Mouse (Mus musculus): ENCODE results near the gene Ctnna3. TPM values are rescaled to one million over a fixed set of nuclear protein-coding genes. Genes with fewer than 3 reads are reported as not detected.
A peak's percentile ranks its signal among the peaks of the same experiment; 100 is the strongest.
"Not testable (repeated sequence)": the region's sequence is repeated elsewhere in the genome, so short reads cannot be mapped to it uniquely, and the experiment has no call there.

Ctnna3 gene
- total and polyA plus RNA-seq, 2 experiments from 2014 or later = 1.0 to 2.1 TPM

DNA sequence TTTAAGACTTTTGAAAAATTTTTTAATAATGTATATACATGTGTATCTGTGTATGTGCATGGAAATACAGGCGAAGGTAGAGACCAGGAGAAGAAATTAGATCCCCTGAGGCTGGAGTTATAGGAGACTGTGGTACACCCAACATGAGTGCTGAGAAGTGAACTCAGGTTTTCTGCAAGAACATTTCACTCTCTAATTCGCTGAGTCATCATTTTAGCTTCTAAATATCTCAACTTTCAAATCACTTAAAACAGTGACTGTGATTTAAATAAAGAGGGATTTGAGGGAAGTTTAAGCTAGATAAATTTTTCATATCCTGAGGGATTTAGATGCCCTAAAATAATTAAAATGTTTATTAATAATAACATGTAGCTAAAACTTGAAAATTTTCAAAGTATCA, 1241.6 kb downstream of the Ctnna3 start:
- ATAC-seq = no peak
- Histone ChIP-seq H3K4me3 (ENCODE audit: low read length) (no peak overlapping the region), H3K9me3 (ENCODE audit: low read length) (no peaks in the 10 kb centered on the region), H3K27me3 (ENCODE audit: insufficient read depth, low read length) (no peaks in the 10 kb centered on the region), H3K4me1 (ENCODE audit: insufficient read depth, low read length) (no peaks in the 10 kb centered on the region), H3K9ac (replicated peaks; ENCODE audit: low read length) (no peak overlapping the region), H3K27ac (no peak overlapping the region), H3K4me2 (ENCODE audit: low read depth, low read length) (no peak overlapping the region), H3K36me3 (ENCODE audit: insufficient read depth, low read length) (no peaks in the 10 kb centered on the region)
- TF ChIP-seq CTCF (IDR thresholded peaks at IDR 0.05; ENCODE audit: low read depth) = no peak
- DNase-seq (ENCODE audit: low spot score) = no peak
- 88% methylated on average over 2 of the region's 2 CpGs for WGBS

- H3K4me3 ChIP-seq (ENCODE audit: low read length) = no peak overlapping the region
- H3K9me3 ChIP-seq (ENCODE audit: low read length) = no peaks in the 10 kb centered on the region
- no peaks in the 10 kb centered on the region for H3K27me3 ChIP-seq (ENCODE audit: insufficient read depth, low read length)
- no peak overlapping the region for H3K9ac ChIP-seq (replicated peaks; ENCODE audit: low read length)
- H3K27ac ChIP-seq = no peak overlapping the region
- H3K4me2 ChIP-seq (ENCODE audit: low read depth, low read length) = no peak overlapping the region
- WGBS = 84% methylated on average over 3 of the region's 3 CpGs
- DNase-seq (ENCODE audit: low spot score) = peak; percentile 9
- TF ChIP-seq CTCF (IDR thresholded peaks at IDR 0.05; ENCODE audit: low read depth) = no peak
- no peaks in the 10 kb centered on the region for H3K36me3 ChIP-seq (ENCODE audit: insufficient read depth, low read length)
- ATAC-seq = no peak
- no peaks in the 10 kb centered on the region for H3K4me1 ChIP-seq (ENCODE audit: insufficient read depth, low read length)
Measured at GRCm38 (mm10) chr10:64675796-64676195, 1245.9 kb downstream of the Ctnna3 start.

DNA sequence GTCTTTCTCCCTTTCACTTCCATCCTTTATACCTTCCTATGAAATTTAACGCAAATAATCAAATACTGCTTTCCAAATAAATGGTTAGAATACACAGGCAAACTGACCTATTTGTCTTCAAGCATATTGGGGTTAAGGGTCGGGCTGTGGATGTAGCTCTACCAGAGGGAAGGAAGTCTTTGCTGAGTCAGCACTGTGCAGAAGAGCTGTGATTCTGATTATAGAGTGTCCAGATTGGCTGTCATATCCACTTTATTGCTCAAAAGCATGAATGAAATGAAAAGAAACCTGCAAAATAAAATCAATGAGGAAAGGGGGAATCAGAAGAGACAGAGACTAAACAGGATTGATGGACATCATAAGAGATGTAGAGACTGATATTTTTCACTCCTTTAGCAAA, 1280.1 kb downstream of the Ctnna3 start:
- TF ChIP-seq CTCF (IDR thresholded peaks at IDR 0.05; ENCODE audit: low read depth) = no peak
- no peak for DNase-seq (ENCODE audit: low spot score)
- 90% methylated on average over 2 of the region's 2 CpGs for WGBS
- H3K4me3 ChIP-seq (ENCODE audit: low read length) = no peak overlapping the region
- H3K9ac ChIP-seq (replicated peaks; ENCODE audit: low read length) = no peak overlapping the region
- no peak overlapping the region for H3K4me2 ChIP-seq (ENCODE audit: low read depth, low read length)
- no peak for ATAC-seq
- H3K27me3 ChIP-seq (ENCODE audit: insufficient read depth, low read length) = no peaks in the 10 kb centered on the region
- no peaks in the 10 kb centered on the region for H3K36me3 ChIP-seq (ENCODE audit: insufficient read depth, low read length)
- H3K4me1 ChIP-seq (ENCODE audit: insufficient read depth, low read length) = no peaks in the 10 kb centered on the region
- H3K9me3 ChIP-seq (ENCODE audit: low read length) = no peaks in the 10 kb centered on the region
- H3K27ac ChIP-seq = no peak overlapping the region

GRCm38 (mm10) chr10:64718036-64718435, 1288.1 kb downstream of the Ctnna3 start:
- DNase-seq (ENCODE audit: low spot score) = peak; percentile 81
- H3K4me1 ChIP-seq (ENCODE audit: insufficient read depth, low read length) = no peaks in the 10 kb centered on the region
- H3K9me3 ChIP-seq (ENCODE audit: low read length) = no peaks in the 10 kb centered on the region
- H3K4me3 ChIP-seq (ENCODE audit: low read length) = no peak overlapping the region
- WGBS = 34% methylated on average over 9 of the region's 9 CpGs
- no peak overlapping the region for H3K9ac ChIP-seq (replicated peaks; ENCODE audit: low read length)
- H3K27ac ChIP-seq = no peak overlapping the region
- peak; percentile 40 for TF ChIP-seq CTCF (IDR thresholded peaks at IDR 0.05; ENCODE audit: low read depth)
- H3K36me3 ChIP-seq (ENCODE audit: insufficient read depth, low read length) = no peaks in the 10 kb centered on the region
- 0 out of 2 replicates have a peak, but pooled peaks have one; percentile 45 for ATAC-seq
- no peaks in the 10 kb centered on the region for H3K27me3 ChIP-seq (ENCODE audit: insufficient read depth, low read length)
- H3K4me2 ChIP-seq (ENCODE audit: low read depth, low read length) = no peak overlapping the region

- H3K9me3 ChIP-seq (ENCODE audit: low read length) = no peaks in the 10 kb centered on the region
- no peak overlapping the region for H3K4me3 ChIP-seq (ENCODE audit: low read length)
- no peak overlapping the region for H3K4me2 ChIP-seq (ENCODE audit: low read depth, low read length)
- H3K9ac ChIP-seq (replicated peaks; ENCODE audit: low read length) = no peak overlapping the region
- no peak for TF ChIP-seq CTCF (IDR thresholded peaks at IDR 0.05; ENCODE audit: low read depth)
- no peak for ATAC-seq
- H3K27me3 ChIP-seq (ENCODE audit: insufficient read depth, low read length) = no peaks in the 10 kb centered on the region
- WGBS = 75% methylated on average over 2 of the region's 2 CpGs
- no peaks in the 10 kb centered on the region for H3K4me1 ChIP-seq (ENCODE audit: insufficient read depth, low read length)
- no peak for DNase-seq (ENCODE audit: low spot score)
- H3K27ac ChIP-seq = no peak overlapping the region
- H3K36me3 ChIP-seq (ENCODE audit: insufficient read depth, low read length) = no peaks in the 10 kb centered on the region
Measured at GRCm38 (mm10) chr10:64735692-64736091, 1305.8 kb downstream of the Ctnna3 start.

DNA sequence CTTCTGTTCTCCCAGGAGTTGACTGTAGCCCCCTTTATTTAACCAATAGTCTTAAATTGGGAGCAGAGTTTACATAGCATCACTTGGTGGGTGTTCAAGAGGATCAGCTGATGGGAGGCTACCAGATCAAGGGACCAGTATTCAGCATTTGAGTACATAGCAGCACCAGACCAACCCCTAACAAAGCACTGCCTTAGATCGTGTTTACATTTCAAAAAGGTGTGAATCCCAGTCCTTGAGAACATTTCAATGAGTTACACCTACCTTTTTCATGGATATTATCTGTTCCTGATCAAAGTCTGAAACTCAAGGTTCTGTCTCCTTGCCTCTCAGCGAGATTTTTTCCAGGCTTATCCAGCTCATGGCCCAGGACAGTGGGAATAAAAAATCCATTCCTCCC, 1306.7 kb downstream of the Ctnna3 start:
- ATAC-seq (no peak), DNase-seq (ENCODE audit: low spot score) (no peak)
- no peak for TF ChIP-seq CTCF (IDR thresholded peaks at IDR 0.05; ENCODE audit: low read depth)
- WGBS = 46% methylated on average over 2 of the region's 2 CpGs
- Histone ChIP-seq H3K4me1 (ENCODE audit: insufficient read depth, low read length) (no peaks in the 10 kb centered on the region), H3K9ac (replicated peaks; ENCODE audit: low read length) (no peak overlapping the region), H3K27ac (no peak overlapping the region), H3K4me3 (ENCODE audit: low read length) (no peak overlapping the region), H3K4me2 (ENCODE audit: low read depth, low read length) (no peak overlapping the region), H3K27me3 (ENCODE audit: insufficient read depth, low read length) (no peaks in the 10 kb centered on the region), H3K9me3 (ENCODE audit: low read length) (no peaks in the 10 kb centered on the region), H3K36me3 (ENCODE audit: insufficient read depth, low read length) (no peaks in the 10 kb centered on the region)

- not testable (repeated sequence) for H3K4me2 ChIP-seq (ENCODE audit: low read depth, low read length); ATAC-seq; H3K9ac ChIP-seq (replicated peaks; ENCODE audit: low read length); H3K4me1 ChIP-seq (ENCODE audit: insufficient read depth, low read length); H3K36me3 ChIP-seq (ENCODE audit: insufficient read depth, low read length); H3K27ac ChIP-seq; H3K9me3 ChIP-seq (ENCODE audit: low read length); H3K4me3 ChIP-seq (ENCODE audit: low read length); DNase-seq (ENCODE audit: low spot score); H3K27me3 ChIP-seq (ENCODE audit: insufficient read depth, low read length)
- 88% methylated on average over 11 of the region's 11 CpGs for WGBS
Measured at GRCm38 (mm10) chr10:64741721-64742120, 1311.8 kb downstream of the Ctnna3 start.

DNA sequence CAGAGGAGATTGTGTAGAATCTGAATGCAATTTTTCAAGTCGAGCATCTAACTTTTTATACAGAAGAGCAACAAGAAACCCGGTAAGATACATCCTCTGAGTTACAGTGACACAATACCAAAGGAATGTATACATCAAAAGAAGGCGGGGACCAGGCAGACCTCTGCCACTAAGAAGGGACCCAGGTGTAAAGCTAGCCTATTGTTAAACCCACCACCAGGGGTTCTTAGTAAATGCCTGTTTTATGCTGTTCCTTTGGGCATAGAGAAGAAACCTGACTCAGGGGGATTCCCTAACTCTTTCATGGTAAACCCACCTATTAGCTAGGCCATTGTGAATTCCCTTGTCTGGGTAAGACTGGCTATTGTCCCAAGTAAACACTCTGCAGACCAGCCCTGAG, 1314.2 kb downstream of the Ctnna3 start:
- ATAC-seq; H3K4me2 ChIP-seq (ENCODE audit: low read depth, low read length); H3K4me3 ChIP-seq (ENCODE audit: low read length): not testable (repeated sequence)

More for the DNA sequence above, 1314.2 kb downstream of the Ctnna3 start:
- H3K9me3 ChIP-seq (ENCODE audit: low read length); H3K4me1 ChIP-seq (ENCODE audit: insufficient read depth, low read length); H3K27ac ChIP-seq; H3K27me3 ChIP-seq (ENCODE audit: insufficient read depth, low read length); DNase-seq (ENCODE audit: low spot score); H3K9ac ChIP-seq (replicated peaks; ENCODE audit: low read length); H3K36me3 ChIP-seq (ENCODE audit: insufficient read depth, low read length): not testable (repeated sequence)
- WGBS = 28% methylated on average over 3 of the region's 3 CpGs

Data from hindbrain, postnatal 0 days (tissue).